Mouse (Mus musculus): Measurements from ENCODE around the gene Tssk2. TPM values are rescaled to one million over a fixed set of nuclear protein-coding genes. Genes with fewer than 3 reads are reported as not detected.
A peak's percentile ranks its signal among the peaks of the same experiment; 100 is the strongest.

The Tssk2 gene
- total RNA-seq, 1 experiment from 2014 or later, result not detected

- peak; percentile 81 for DNase-seq
Measured at GRCm38 (mm10) chr16:17911052-17911595, 12.7 kb downstream of the Tssk2 start, which contains the start of gene Ess2. TSS of gene Ess2 (minus strand) at chr16:17911348.

- DNase-seq, result peak; percentile 41
Measured at GRCm38 (mm10) chr16:17914307-17915249, 16.1 kb downstream of the Tssk2 start, which contains the start of gene Gsc2. TSS of gene Gsc2 (minus strand) at chr16:17915059.

- DNase-seq, result no peak
Measured at GRCm38 (mm10) chr16:17920586-17920985, 22.1 kb downstream of the Tssk2 start.

GRCm38 (mm10) chr16:17921325-17922162 lies 23.1 kb downstream of the Tssk2 start:
- peak; percentile 93 for DNase-seq

GRCm38 (mm10) chr16:17922163-17922538 lies 23.7 kb downstream of the Tssk2 start:
- peak; percentile 30 for DNase-seq

GRCm38 (mm10) chr16:17927351-17928082 lies 29.1 kb downstream of the Tssk2 start:
- DNase-seq, result peak; percentile 58

GRCm38 (mm10) chr16:17928087-17928580 lies 29.7 kb downstream of the Tssk2 start, which contains the start of gene Slc25a1:
TSS of gene Slc25a1 (minus strand) at chr16:17928219.
- DNase-seq, result peak; percentile 87

GRCm38 (mm10) chr16:17928627-17929104 lies 30.2 kb downstream of the Tssk2 start:
- peak; percentile 62 for DNase-seq

GRCm38 (mm10) chr16:17929211-17929610 lies 30.8 kb downstream of the Tssk2 start:
- DNase-seq, result no peak

GRCm38 (mm10) chr16:17929631-17930030 lies 31.2 kb downstream of the Tssk2 start:
- no peak for DNase-seq

- DNase-seq, result no peak
Measured at GRCm38 (mm10) chr16:17931906-17932460, 33.5 kb downstream of the Tssk2 start.

GRCm38 (mm10) chr16:17933594-17934444 lies 35.4 kb downstream of the Tssk2 start:
- no peak for DNase-seq

- peak; percentile 27 for DNase-seq
Measured at GRCm38 (mm10) chr16:17934445-17934910, 36.0 kb downstream of the Tssk2 start.

GRCm38 (mm10) chr16:17936776-17937175 lies 38.3 kb downstream of the Tssk2 start:
- peak; percentile 26 for DNase-seq

- no peak for DNase-seq
Measured at GRCm38 (mm10) chr16:17938187-17938586, 39.8 kb downstream of the Tssk2 start.

GRCm38 (mm10) chr16:17938821-17939220 lies 40.4 kb downstream of the Tssk2 start:
- DNase-seq, result peak; percentile 73

GRCm38 (mm10) chr16:17939255-17939751 lies 40.9 kb downstream of the Tssk2 start:
- DNase-seq, result no peak

- no peak for DNase-seq
Measured at GRCm38 (mm10) chr16:17943466-17943865, 45.0 kb downstream of the Tssk2 start.

GRCm38 (mm10) chr16:17945081-17945831 lies 46.8 kb downstream of the Tssk2 start:
- DNase-seq, result no peak
